Mouse (Mus musculus) ES-E14 (cell line): ENCODE results near the gene Cd28. TPM values are rescaled to one million over a fixed set of nuclear protein-coding genes. Genes with fewer than 3 reads are reported as not detected.

Experiments
- DNase-seq: peaks from one replicate; pipeline ENCODE4 v3.0.0-alpha.2; 2013; ENCODE audit warnings: low read depth, low spot score
- H3K27ac ChIP-seq: 2 replicates; pipeline ENCODE4 v1.5.1; 2012; ENCODE audit warnings: low read depth, mild to moderate bottlenecking, low read length, moderate library complexity, mixed read lengths; ENCODE audit not compliant: poor library complexity, insufficient read depth, severe bottlenecking
- H3K36me3 ChIP-seq: 2 replicates; pipeline ENCODE4 v1.6.1; 2012; ENCODE audit warnings: mild to moderate bottlenecking, low read length, moderate library complexity, mixed read lengths; ENCODE audit not compliant: control insufficient read depth, poor library complexity, insufficient read depth, severe bottlenecking
- H3K4me1 ChIP-seq, 2 experiments: fragments of 150-350 bp in 1 of 2; sonication (generic) in 1 of 2; 2 replicates each; pipeline ENCODE4 v1.6.1; 2012; ENCODE audit warnings: low read length in 2 of 2, mild to moderate bottlenecking in 1 of 2, mixed read lengths in 1 of 2; ENCODE audit not compliant: control insufficient read depth in 2 of 2, insufficient read depth in 2 of 2, poor library complexity in 1 of 2
- H3K4me3 ChIP-seq, 2 experiments: fragments of 150-350 bp in 1 of 2; sonication (generic) in 1 of 2; 2 replicates each; pipeline ENCODE4 v1.5.1; 2012; ENCODE audit warnings: low read length in 2 of 2, low read depth in 1 of 2, mild to moderate bottlenecking in 1 of 2, mixed read lengths in 1 of 2; ENCODE audit not compliant: insufficient read depth in 1 of 2, poor library complexity in 1 of 2, severe bottlenecking in 1 of 2
- H3K9ac ChIP-seq: 2 replicates; pipeline ENCODE4 v1.6.1; 2012; ENCODE audit warnings: low read depth, mild to moderate bottlenecking, low read length, mixed read lengths; ENCODE audit not compliant: poor library complexity, insufficient read depth, severe bottlenecking
- H3K9me3 ChIP-seq: fragments of 150-350 bp; sonication (generic); 2 replicates; pipeline ENCODE4 v1.6.1; 2012; ENCODE audit warnings: low read depth, mild to moderate bottlenecking, low read length; ENCODE audit not compliant: control insufficient read depth, insufficient read depth
- CHD2 ChIP-seq: IDR thresholded peaks from 2 replicates; pipeline ENCODE4 v1.6.1; 2014; ENCODE audit warnings: mild to moderate bottlenecking, low read depth, low read length, inconsistent platforms
- HCFC1 ChIP-seq: IDR thresholded peaks from 2 replicates; pipeline ENCODE4 v1.6.1; 2012; ENCODE audit warnings: low read length, inconsistent platforms, borderline replicate concordance; ENCODE audit not compliant: insufficient read depth
- MAFK ChIP-seq: IDR thresholded peaks from 2 replicates; pipeline ENCODE4 v1.6.1; 2014; ENCODE audit warnings: mild to moderate bottlenecking, low read depth, low read length, inconsistent platforms; ENCODE audit not compliant: insufficient read depth
- ZC3H11A ChIP-seq: IDR thresholded peaks from 2 replicates; pipeline ENCODE4 v1.6.1; 2012; ENCODE audit warnings: low read depth, mild to moderate bottlenecking, inconsistent platforms, low read length, borderline replicate concordance
- ZNF384 ChIP-seq: IDR thresholded peaks from 2 replicates; pipeline ENCODE4 v1.6.1; 2012; ENCODE audit warnings: low read depth, low read length, inconsistent platforms
- in situ Hi-C, 2 experiments: fragments of 600-800 bp; cut with MboI; formaldehyde crosslinking; loops; one replicate each; pipeline ENCODE4 v1.15.1; 2025; ENCODE audit warnings: low sequenced_read_pairs in 2 of 2, inconsistent platforms in 1 of 2; ENCODE audit not compliant: unreplicated experiment in 2 of 2
- total RNA-seq: library from RNA; depleted of rRNA; stranded (reverse); fragments of 300-350 nt; gene quantifications from 2 replicates; pipeline ENCODE4 v1.2.3, GENCODE M21; 2012

Gene Cd28
- total RNA-seq, 1 experiment = 0.22 TPM

DNA sequence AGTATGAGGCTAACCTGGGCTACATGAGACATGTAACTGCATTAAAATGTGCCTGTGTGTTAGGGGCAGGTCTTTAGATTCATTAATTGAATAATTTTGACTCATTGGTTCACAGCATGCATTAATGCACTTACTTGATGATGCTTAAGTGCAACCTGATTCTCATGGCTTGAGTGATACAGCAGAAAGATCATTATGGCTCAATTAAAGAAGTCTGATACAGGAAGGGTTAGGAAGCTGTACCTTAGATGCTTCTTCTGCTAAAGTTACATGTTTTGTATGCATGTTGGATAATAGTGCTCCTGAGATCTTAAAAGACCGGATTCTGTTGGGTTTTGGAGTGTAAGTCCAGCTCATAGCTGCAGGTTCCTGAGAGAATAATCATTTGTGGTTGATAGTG, 31.7 kb downstream of the Cd28 start:
- in situ Hi-C loops = no loop called here
- H3K4me1 ChIP-seq = no peaks in the 10 kb centered on the region

DNA sequence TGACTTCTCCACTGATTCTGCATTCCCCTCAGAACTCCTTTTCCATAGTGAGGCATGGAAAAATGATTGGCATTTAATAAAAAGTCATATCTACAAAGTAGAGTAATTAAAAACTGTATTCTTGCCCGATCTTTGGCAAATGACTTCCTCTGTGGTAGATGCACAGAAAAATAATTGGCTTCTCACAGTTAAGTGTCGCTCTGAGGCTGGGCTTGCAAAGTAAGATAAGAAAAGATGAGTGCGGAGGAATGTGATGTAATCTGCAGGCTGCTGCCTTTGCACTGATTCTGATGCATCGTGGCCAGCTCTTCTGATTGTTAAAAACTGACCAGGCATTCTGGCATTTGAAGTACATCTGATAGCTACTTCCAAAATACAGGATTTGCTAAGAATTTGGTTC, 32.3 kb downstream of the Cd28 start:
- Histone ChIP-seq H3K9ac (no peak overlapping the region), H3K4me3 (no peak overlapping the region)

More for the DNA sequence above, 31.7 kb downstream of the Cd28 start:
- Histone ChIP-seq H3K4me3 (no peak overlapping the region), H3K27ac (no peak overlapping the region), H3K36me3 (no peaks in the 10 kb centered on the region), H3K9me3 (no peaks in the 10 kb centered on the region), H3K9ac (no peak overlapping the region)
- DNase-seq = no peak
- no peak for TF ChIP-seq ZNF384
- no peak for TF ChIP-seq HCFC1
- TF ChIP-seq ZC3H11A = no peak
- no peak for TF ChIP-seq MAFK
- no peak for TF ChIP-seq CHD2

DNA sequence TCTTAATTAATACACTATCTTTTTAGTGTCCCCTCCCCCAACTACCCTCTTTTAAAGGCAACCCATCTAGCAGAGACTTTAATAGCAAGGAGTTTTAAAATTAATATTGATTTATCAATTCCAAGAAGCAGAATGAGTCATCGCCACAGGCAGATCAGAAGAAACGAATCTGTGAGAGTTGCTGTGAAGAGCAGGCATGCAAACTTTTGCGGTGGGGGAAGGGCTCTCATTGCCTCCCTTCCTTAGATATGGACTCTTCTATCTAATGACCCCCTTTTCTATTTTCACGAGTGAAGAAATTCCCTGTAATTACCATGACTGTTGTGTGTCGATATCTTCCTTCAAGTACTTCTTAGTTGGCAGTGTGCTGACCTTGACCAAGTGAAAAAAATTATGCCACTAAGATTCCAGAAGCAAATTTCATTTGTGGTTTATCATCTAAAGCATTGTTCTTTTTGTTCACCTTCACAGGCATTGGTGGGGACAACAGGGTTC, 32.8 kb downstream of the Cd28 start:
- H3K36me3 ChIP-seq = no peaks in the 10 kb centered on the region
- no peak overlapping the region for H3K9ac ChIP-seq
- TF ChIP-seq MAFK = no peak
- TF ChIP-seq ZC3H11A = no peak
- TF ChIP-seq CHD2 = no peak
- DNase-seq = no peak
- H3K27ac ChIP-seq = no peak overlapping the region
- in situ Hi-C loops = no loop called here
- no peaks in the 10 kb centered on the region for H3K9me3 ChIP-seq
- peaks cover 0 to 2% of the 10 kb centered on the region in 2 experiments; a peak in 1 of 4 replicates for H3K4me1 ChIP-seq
- no peak overlapping the region for H3K4me3 ChIP-seq

More for the DNA sequence above, 32.3 kb downstream of the Cd28 start:
- H3K27ac ChIP-seq = no peak overlapping the region
- H3K4me1 ChIP-seq = no peaks in the 10 kb centered on the region
- H3K9me3 ChIP-seq = no peaks in the 10 kb centered on the region
- in situ Hi-C loops = no loop called here
- no peak for TF ChIP-seq ZNF384
- no peak for TF ChIP-seq CHD2
- no peak for TF ChIP-seq ZC3H11A
- H3K36me3 ChIP-seq = no peaks in the 10 kb centered on the region
- DNase-seq = no peak

DNA sequence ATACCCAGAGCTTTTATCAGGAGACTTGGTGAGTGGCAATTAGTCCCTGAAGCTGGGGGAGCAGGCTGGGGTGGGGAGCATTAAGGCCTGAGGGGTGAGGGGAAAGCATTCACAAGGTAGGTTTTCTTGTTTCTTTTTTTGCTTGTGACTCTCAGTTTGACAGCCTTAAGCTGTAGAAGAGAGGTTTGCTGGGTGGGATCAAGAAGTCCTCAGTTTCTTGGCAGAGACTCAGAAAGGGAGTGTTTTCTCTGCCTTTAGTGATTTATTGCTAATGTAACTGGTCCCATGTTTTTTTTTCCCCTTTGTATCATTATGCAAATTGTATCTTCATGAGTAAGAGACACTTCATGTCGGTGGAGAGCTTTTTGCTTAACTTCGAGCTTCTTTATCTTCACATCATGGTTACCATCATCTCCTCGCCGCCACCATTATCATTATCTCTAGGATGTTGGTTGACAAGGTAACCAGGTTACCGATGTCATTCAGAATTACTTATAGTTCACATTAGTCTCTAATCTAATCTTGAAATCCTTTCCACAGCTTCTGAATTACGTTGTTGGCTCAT, 33.7 kb downstream of the Cd28 start:
- H3K36me3 ChIP-seq = no peaks in the 10 kb centered on the region
- in situ Hi-C loops = no loop called here
- H3K27ac ChIP-seq = no peak overlapping the region
- H3K9me3 ChIP-seq = no peaks in the 10 kb centered on the region
- H3K4me1 ChIP-seq = peaks cover 0 to 2% of the 10 kb centered on the region in 2 experiments; a peak in 1 of 4 replicates
- H3K4me3 ChIP-seq = no peak overlapping the region
- TF ChIP-seq CHD2 (no peak), MAFK (no peak), ZC3H11A (no peak), ZNF384 (no peak), HCFC1 (no peak)
- H3K9ac ChIP-seq = no peak overlapping the region
- DNase-seq = no peak

DNA sequence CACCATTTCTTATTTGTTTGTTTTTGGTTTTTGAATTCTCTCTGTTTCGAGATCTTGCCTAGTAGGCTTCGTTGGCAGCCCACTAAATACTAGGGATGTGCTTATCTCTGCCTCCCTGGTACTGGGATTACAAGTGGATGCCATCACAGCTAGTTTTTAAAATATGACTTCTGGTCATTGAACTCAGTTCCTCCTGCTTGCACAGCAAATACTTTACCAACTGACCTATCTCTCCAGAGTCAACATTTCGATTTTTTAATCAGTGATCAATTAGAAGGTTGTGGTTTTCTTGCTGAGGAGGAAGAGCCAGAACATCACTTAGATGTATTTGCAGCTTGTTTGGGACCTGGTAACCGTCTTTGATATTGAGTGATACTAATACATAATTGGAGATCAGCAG, 34.4 kb downstream of the Cd28 start:
- no peak overlapping the region for H3K9ac ChIP-seq
- no peak overlapping the region for H3K27ac ChIP-seq
- in situ Hi-C loops = no loop called here
- no peaks in the 10 kb centered on the region for H3K36me3 ChIP-seq
- TF ChIP-seq ZNF384 (no peak), HCFC1 (no peak), CHD2 (no peak), MAFK (no peak), ZC3H11A (no peak)
- H3K4me3 ChIP-seq = no peak overlapping the region
- DNase-seq = no peak
- peaks cover 0 to 2% of the 10 kb centered on the region in 2 experiments; a peak in 1 of 4 replicates for H3K4me1 ChIP-seq
- no peaks in the 10 kb centered on the region for H3K9me3 ChIP-seq
